Mouse (Mus musculus) bone marrow, adult 2 months (tissue): ENCODE data around the gene Tmub2.

Source experiments
- CTCF ChIP-seq: fragments of 200-500 bp; IDR thresholded peaks from 2 replicates; pipeline ENCODE4 v1.5.1; 2011; ENCODE audit warnings: low read length, control low read depth; ENCODE audit not compliant: control insufficient read depth, insufficient read depth
- POLR2A ChIP-seq: fragments of 200-500 bp; IDR thresholded peaks from 2 replicates; pipeline ENCODE4 v1.6.1; 2011; ENCODE audit warnings: low read depth, mild to moderate bottlenecking, control low read depth, low read length, borderline replicate concordance; ENCODE audit not compliant: control insufficient read depth

DNA sequence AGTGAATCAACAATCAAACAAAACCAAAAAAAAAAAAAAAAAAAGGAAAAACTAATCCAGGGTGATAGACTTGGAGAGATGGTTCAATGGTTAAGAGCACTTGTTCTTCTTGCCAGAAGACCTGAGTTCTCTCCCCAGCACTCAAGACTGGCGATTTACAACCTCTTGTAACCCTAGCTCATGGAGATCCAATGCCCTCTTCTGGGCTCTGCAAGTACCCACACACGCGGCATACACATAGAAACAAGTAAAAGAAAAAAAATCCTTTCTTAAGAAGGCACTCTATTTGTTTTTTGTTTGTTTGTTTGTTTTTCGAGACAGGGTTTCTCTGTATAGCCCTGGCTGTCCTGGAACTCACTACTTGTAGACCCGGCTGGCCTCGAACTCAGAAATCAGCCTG lies 809 bp upstream of the Tmub2 start:
- TF ChIP-seq CTCF: no peak
- no peak for TF ChIP-seq POLR2A
